Mouse (Mus musculus) hematopoietic stem cell, adult 5-6 weeks (primary cell): ENCODE data around the gene Zfp979. TPM values are rescaled to one million over a fixed set of nuclear protein-coding genes. Genes with fewer than 3 reads are reported as not detected.

ENCODE experiments used
- total RNA-seq: library from RNA; stranded (forward); fragments of 172-1452, 232-1000 nt; gene quantifications from 2 replicates; pipeline ENCODE4 v1.2.3, GENCODE M21; 2017

Zfp979 gene
- total RNA-seq, 1 experiment from 2014 or later = 13.1 TPM

Other genes starting within 250 kb of the Zfp979 start
- 26.9 and 32.5 TPM in 2 replicates for gene Zfp982, start 150.1 kb downstream of the Zfp979 start, total RNA-seq
- 2.8 and 4.3 TPM in 2 replicates for gene Gm16503, start 102.3 kb downstream of the Zfp979 start, total RNA-seq
- gene Zfp985, start 89.2 kb downstream of the Zfp979 start, total RNA-seq = 0.60 and 1.1 TPM in 2 replicates
- 0.69 and 1.0 TPM in 2 replicates for gene Zfp534, start 60.0 kb upstream of the Zfp979 start, total RNA-seq
- 42.7 and 60.9 TPM in 2 replicates for gene Zfp984, start 167.3 kb upstream of the Zfp979 start, total RNA-seq
- gene Zfp933, start 205.9 kb upstream of the Zfp979 start, total RNA-seq = 12.8 and 16.1 TPM in 2 replicates
- gene Miip, start 226.3 kb upstream of the Zfp979 start, total RNA-seq = 29.5 and 39.4 TPM in 2 replicates
- 18.2 and 19.9 TPM in 2 replicates for gene Fv1, start 226.5 kb upstream of the Zfp979 start, total RNA-seq